Mouse (Mus musculus) spleen, postnatal 4 days (tissue): ENCODE measurements around the gene Pnpla1.
A peak's percentile ranks its signal among the peaks of the same experiment; 100 is the strongest.

Source experiments
- DNase-seq, 2 experiments: peaks; one replicate each; pipeline ENCODE4 v3.0.0; 2022; ENCODE audit warnings: low spot score in 2 of 2

Pnpla1 gene

DNA sequence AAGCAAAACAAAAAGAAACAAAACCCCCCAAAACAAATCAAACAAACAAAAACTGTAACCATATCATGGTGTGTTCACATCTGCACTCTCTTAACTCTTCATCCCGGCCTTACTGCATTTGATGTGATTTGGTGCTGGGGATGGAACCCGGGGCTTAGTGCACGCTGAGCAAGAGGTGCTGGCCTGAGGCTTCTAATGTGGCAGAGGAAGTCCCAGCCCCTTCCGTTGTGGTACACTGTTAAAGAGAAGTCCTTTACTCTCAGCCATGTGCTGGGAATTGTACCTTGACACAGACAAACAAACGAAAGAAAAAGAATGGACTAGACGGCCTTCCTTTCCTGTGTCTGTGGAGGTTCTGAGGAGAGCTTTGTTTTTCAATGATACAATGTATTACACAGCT, 63.9 kb downstream of the Pnpla1 start:
- DNase-seq = no peak

DNA sequence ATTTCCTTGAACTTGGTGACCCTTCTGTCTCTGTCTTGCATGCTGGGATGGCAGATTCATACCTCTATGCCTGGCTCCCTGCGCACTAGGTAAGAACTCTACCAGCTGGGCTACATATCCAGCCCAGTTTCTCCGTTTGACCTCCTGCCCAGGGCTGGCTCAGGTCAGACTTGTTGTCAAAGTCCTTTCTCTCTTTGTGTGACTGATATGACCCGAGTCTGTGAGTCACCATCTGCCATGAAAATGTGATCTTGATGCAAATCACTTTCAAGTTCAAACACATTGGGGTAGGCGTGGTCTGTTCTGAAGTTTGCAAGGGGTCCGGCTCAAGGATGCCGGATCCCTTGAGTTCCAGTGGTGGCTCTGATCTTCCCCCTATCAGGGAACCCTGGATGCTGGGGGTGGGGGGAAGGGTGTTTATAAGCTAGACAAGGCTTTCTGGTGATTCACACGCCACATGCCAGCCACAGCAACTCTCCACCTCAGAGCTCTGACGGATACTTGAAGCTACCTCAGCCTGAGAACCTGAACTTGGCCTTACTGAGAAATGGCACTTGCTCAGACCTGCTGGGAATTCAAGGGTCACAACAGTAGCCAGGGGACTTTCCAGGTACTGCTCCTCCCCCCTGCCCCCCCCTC, 66.9 kb downstream of the Pnpla1 start:
- peak in 1 of 2 experiments; percentile 50 for DNase-seq

DNA sequence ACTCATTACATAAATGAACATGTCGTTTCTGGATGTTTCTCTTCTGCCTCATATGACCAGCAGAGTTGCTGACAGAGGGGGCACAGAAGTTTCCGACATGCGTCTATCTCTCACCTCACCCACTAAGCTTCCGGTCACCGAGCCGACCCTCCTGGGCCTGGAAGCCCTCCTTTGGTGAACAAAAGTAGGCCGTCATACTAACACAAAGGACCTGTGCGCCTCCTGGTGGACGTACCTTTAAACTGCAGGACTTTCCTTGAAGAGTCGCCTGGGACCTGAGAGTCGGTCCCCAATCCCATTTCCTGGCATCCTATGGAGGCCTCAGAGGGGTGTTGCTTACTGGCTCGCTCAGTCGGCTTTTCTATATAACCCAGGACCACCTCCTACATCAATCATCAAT, 68.2 kb downstream of the Pnpla1 start:
- DNase-seq = peak; percentile 78 to 91

DNA sequence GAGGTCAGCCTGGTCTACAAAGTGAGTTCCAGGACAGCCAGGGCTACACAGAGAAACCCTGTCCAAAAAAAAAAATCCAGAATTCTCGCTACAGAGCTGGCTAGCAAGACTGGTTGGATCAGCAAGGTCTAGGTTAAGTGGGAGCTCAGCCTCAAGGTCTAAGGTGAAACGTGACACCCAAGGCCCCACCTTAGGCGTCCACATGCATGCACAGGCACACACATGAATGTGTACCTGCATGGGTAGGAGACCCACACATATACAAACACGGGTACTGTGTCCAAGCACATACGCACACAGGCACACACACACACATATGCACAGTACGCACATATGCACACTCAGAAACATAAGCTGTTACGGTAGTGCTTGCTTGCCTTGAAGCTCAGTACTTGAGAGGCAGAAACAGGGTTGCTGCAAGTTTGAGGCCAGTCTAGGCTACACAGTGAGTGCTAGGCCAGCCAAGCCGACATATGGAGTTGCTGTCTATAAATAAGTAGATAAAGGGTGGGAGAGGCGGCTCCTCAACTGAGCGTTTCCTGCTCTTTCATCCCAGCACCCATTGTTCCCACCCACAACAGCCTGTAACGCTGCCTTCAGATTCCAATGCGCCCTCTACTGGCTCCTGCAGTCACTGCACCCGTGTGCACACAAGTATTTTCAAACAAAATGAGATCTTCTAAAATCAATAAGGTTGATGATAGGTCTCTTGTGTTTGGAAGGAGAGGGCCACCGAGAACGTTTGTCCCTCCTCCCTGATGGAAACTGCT, 68.8 kb downstream of the Pnpla1 start:
- DNase-seq = peak; percentile 65 to 86

DNA sequence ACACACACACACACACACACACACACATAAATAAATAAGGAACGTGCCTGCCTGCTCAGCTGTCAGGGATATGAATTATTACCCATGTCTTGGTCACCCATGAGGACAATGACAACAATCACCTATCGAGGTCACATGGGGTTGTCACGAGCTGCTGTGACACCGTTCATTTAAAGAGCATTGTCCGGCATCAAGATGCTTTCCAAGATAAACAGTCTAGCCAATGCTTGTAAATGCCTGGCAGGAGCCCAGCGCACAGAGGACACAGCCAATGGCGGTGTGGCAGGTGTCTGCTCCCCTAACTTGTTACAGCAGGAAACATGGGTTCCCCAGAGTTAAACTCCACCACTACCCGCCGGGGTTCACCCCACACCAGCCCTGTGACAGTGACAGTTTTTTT, 69.8 kb downstream of the Pnpla1 start:
- DNase-seq = peak in 1 of 2 experiments; percentile 59

DNA sequence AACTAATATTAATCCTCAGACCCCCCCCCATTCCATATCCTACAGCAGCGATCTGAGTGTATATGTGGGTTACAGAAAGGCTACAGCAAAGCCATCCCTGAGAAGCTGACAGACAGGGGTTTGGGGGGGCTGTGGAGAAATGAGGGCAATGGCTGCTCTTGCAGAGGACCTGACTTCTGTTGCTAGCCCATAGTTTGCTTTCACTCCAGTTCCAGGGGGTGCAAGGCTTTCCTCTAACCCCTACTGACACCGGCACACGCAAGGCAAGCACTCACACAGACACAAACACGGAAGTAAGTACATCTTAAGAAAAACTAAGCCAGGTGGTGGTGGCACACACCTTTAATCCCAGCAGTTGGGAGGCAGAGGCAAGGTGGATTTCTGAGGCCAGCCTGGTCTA, 71.2 kb downstream of the Pnpla1 start:
- peak in 1 of 2 experiments; percentile 61 for DNase-seq

DNA sequence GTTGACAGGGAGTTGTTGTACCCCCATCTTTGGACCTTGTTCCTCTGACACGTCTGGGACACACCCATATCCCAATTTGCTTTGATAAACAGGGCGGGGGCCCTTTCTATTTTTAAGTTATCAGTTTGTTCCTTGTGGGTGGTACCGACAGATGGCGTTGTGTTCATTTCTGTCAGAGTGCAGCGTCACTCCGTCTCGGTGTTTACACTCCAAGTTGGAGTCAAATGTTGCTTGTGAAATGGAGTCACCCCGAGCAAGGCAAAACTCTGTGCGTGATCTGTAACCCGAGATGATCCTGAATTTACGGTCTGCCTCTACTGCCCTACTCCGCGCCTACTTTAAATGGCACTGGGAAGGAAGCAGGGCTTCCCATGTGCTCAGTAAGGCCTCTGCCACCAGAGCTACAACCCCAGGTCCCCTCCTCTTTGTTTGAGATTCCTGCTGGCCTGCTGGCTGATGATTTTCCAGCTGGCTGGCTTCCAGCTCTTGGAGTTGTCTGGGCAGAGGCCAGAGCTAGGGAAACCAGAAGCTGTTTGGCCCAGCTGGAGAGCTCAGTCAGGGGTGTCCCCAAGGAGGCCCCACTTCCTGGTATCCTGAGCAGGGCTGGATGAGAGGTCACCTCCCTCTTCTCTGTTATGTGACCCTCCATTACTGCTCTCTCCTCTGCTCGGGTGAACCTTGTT, 72.3 kb downstream of the Pnpla1 start:
- peak; percentile 83 to 88 for DNase-seq

DNA sequence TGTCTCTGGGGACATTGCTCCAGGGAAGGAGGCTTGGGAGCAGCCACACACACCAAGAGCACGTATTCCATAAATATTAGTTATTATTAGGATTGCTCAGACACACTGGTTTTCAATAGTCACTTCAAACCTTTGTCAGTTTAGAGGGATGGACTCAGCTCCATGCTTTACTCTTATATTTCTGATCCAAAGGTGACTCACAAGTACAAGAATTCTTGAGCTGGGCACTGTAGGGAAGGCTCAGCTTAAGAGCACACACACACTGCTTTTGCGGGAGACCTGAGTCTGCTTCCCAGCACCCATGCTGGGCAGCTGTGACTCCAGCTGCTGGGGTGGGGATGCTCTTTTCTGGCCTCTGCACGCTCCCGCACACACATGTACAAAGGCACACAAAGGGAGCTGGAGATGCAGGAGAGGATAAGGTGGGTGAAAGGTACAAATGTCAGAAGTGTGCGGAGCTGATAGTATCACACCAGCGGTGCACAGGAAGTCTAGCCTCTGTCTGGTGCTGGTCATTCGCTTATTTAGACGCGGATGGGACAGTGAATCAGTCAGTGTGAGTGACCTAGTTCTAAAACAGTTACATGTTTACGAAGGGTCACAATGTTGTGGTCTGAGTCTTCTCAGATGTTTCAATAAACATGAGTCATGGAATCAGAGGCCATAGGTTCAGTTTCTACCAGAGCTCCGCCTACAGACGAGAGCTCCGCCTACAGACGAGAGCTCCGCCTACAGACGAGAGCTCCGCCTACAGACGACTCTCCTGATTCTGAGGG, 73.4 kb downstream of the Pnpla1 start:
- peak in 1 of 2 experiments; percentile 61 for DNase-seq

DNA sequence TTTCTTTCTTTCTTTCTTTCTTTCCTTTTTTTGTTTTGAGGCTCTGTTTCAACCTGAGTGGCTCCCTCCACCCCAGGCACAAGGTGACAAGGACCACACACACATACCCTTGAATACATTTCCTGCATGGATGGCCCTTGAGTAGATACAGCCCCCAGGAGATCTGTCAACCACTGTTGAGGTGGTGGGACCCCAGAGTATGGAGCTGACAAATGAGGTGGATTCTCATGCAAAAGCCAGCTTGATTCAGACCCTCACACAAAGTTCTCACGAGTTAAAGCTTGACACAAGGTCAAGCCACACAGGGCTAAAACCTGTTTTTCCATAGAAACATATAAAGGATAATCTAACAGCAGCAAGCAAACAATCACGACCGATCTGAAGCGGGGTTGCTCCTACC, 74.1 kb downstream of the Pnpla1 start:
- peak in 1 of 2 experiments; percentile 58 for DNase-seq

DNA sequence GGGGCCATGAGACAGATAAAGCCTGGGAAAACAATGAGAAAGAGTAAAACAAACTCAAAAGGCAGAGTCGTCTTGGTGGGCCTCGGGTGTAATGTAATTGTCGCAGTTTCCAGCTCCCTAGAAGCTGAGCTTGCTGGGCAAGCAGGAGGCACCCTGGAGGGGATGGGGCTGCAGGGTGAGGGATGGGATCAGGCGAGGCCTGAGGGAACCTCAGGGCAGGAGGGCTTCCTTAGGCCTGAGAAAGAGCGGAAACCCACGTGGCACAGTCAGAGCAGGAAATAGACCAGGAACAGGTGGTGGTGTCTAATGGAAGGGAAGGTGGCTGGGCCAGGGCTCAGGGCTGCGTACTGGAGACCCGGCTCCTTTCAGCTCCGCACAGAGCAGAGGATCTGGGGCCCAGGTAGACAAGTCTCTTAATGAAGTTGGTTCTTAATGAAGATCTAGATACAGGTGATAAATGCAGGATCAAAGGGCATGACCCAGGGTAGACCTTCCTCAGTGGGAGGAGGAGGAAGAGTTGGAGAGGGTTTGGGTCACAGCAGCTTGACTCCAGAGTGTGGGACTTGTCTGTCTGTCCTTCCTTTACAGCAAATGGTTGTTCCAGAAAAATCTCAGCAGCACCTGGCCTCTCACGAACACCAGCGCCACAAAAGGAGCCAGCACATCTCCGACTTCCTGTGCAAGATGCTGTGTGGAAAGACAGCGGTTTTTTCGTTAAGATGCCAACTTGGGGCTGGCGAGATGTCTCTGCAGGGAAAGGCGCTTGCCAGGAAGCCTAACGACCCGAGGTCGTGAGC, 76.1 kb downstream of the Pnpla1 start:
- DNase-seq = peak in 1 of 2 experiments; percentile 58

DNA sequence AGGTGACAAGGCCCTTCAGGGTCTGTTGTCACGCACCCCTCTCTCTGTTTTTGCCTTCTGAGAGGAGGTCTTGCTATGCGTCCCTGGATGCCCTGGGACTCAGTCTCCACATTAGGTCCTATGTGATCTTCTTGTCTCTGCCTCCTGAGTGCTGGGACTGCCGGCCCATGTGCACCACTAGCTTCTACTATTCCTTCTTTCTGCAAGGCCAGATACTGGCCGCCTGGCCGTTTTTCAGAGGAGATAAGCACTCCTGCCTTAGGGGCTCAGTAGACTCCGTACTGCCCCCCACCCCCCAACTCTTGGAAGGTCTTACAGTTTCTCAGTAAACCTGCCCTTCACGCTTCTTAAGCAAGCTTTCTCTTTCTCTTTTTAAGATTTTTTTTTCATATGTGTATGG, 77.9 kb downstream of the Pnpla1 start:
- DNase-seq = peak; percentile 59 to 74

DNA sequence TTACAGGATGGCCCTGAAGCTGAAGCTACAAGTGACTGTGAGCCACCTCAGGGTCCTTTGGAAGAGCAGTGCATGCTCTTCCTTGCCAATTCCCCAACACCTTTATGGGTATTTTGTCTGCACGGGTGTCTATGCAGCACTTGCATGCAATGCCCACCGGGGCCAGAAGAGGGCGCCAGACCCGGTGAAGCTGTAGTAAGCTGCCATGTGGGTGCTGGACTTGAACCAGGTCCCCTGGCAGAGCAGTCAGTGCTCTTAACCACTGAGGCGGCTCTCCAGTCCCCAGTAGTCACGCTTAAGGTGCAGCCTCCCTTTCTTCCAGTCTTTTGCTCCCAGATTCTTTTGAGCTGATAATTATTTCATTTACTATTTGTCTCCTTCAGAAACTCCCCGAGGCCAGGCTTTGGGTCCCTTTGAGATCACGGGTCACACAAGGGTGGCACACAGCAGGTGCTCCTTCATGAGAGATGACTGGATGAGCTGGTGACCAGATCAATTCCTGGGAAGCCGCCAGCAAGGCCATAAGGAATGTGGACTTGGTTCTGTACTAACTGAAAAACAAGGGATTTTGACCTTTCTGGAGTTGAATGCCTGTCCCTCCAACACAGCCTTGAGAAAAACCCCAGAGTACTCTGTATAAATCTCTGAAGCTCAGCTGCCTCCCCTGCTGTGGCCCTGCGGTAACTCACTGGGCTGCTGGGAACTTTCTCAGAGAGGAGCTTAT, 78.6 kb downstream of the Pnpla1 start:
- DNase-seq = peak; percentile 88 to 96
